Mouse (Mus musculus) limb, embryonic 10.5 days (tissue): ENCODE results near the gene Gm4340. TPM values are rescaled to one million over a fixed set of nuclear protein-coding genes. Genes with fewer than 3 reads are reported as not detected.
"Not testable (repeated sequence)": the region's sequence is repeated elsewhere in the genome, so short reads cannot be mapped to it uniquely, and the experiment has no call there.

Experiments
- DNase-seq: peaks from one replicate; pipeline ENCODE4 v3.0.0-alpha.2; 2017; ENCODE audit warnings: low spot score
- H3K27ac ChIP-seq: fragments of 300-500 bp; sonication (generic); 2 replicates; pipeline ENCODE4 v1.5.1; 2016; ENCODE audit warnings: mild to moderate bottlenecking
- H3K27me3 ChIP-seq: fragments of 300-500 bp; sonication (generic); 2 replicates; pipeline ENCODE4 v1.6.1; 2016; ENCODE audit warnings: low read depth, mild to moderate bottlenecking; ENCODE audit not compliant: poor library complexity, severe bottlenecking
- H3K36me3 ChIP-seq: fragments of 300-500 bp; sonication (generic); 2 replicates; pipeline ENCODE4 v1.6.1; 2016; ENCODE audit warnings: mild to moderate bottlenecking, moderate library complexity
- H3K4me1 ChIP-seq: fragments of 300-500 bp; sonication (generic); 2 replicates; pipeline ENCODE4 v1.6.1; 2016
- H3K4me3 ChIP-seq: fragments of 300-500 bp; sonication (generic); 2 replicates; pipeline ENCODE4 v1.5.1; 2016; ENCODE audit warnings: mild to moderate bottlenecking, moderate library complexity
- H3K9me3 ChIP-seq: fragments of 300-500 bp; sonication (generic); replicated peaks from 2 replicates; pipeline ENCODE4 v1.6.1; 2016; ENCODE audit warnings: mild to moderate bottlenecking
- WGBS: fragments of 180-500 bp; shearing (Covaris S2); methylation state at CpG from one replicate; pipeline ENCODE4 v1.1.7; 2016; 5-methylcytosine and 5-hydroxymethylcytosine counted together
- polyA plus RNA-seq: library from polyadenylated mRNA; unstranded; fragments of >200 nt; fragmentation: Nextera tagmentation; extraction: Ambion mirVana; gene quantifications from 2 replicates; pipeline ENCODE4 v1.2.1, GENCODE M21; 2016

The Gm4340 gene
- polyA plus RNA-seq, result not detected in 2 replicates

GRCm38 (mm10) chr10:104193742-104194141, at the start of gene Gm4340:
Gene Gm4340 (plus strand): TSS chr10:104194042.
- not testable (repeated sequence) for H3K4me1 ChIP-seq, H3K9me3 ChIP-seq, H3K36me3 ChIP-seq, DNase-seq, H3K27me3 ChIP-seq, H3K4me3 ChIP-seq, H3K27ac ChIP-seq
- no CpG with 5 or more reads among the region's 3 CpGs for WGBS

DNA sequence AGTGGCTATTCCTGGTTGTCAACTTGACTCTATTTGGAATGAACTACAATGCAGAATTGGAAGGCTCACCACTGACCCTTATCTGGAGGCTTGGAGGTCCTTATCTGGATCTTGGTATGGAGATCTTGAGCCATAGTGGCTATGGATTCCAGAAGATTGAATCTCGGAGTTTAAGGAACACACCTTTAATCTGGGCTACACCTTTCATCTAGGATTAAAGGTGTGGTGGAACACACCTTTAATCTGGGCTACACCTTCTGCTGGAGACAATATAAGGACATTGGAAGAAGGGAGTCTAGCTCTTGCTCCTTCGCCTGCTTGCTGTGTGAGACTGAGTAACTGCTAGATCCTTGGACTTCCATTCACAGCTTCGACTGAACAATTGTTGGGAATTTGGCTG, 42.6 kb upstream of the Gm4340 start, which contains the start of gene Gm6763:
TSS of gene Gm6763 (plus strand) at position 301 of the 400 bp plus-strand sequence.
- WGBS, result no CpG with 5 or more reads among the region's 3 CpGs
- H3K36me3 ChIP-seq, result not testable (repeated sequence)

GRCm38 (mm10) chr10:104159706-104160105, 34.1 kb upstream of the Gm4340 start, which contains the start of gene Gm8764:
Gene Gm8764 (plus strand): TSS chr10:104160006.
- not testable (repeated sequence) for H3K9me3 ChIP-seq, H3K36me3 ChIP-seq, H3K4me1 ChIP-seq, H3K4me3 ChIP-seq, H3K27ac ChIP-seq, H3K27me3 ChIP-seq, DNase-seq
- no CpG with 5 or more reads among the region's 3 CpGs for WGBS

More for the DNA sequence above, 42.6 kb upstream of the Gm4340 start, which contains the start of gene Gm6763:
- not testable (repeated sequence) for H3K9me3 ChIP-seq, H3K27ac ChIP-seq, H3K4me3 ChIP-seq, DNase-seq, H3K4me1 ChIP-seq, H3K27me3 ChIP-seq

- not testable (repeated sequence) for H3K27me3 ChIP-seq, H3K9me3 ChIP-seq, DNase-seq, H3K27ac ChIP-seq, H3K36me3 ChIP-seq, H3K4me3 ChIP-seq, H3K4me1 ChIP-seq
- no CpG with 5 or more reads among the region's 3 CpGs for WGBS
These were observed 25.6 kb upstream of the Gm4340 start, which contains the start of gene Gm21304 for GRCm38 (mm10) chr10:104168215-104168614. Gene Gm21304 (plus strand): TSS chr10:104168515.

DNA sequence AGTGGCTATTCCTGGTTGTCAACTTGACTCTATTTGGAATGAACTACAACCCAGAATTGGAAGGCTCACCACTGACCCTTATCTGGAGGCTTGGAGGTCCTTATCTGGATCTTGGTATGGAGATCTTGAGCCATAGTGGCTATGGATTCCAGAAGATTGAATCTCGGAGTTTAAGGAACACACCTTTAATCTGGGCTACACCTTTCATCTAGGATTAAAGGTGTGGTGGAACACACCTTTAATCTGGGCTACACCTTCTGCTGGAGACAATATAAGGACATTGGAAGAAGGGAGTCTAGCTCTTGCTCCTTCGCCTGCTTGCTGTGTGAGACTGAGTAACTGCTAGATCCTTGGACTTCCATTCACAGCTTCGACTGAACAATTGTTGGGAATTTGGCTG, 17.1 kb upstream of the Gm4340 start, which contains the start of gene Gm21312:
TSS of gene Gm21312 (plus strand) at position 301 of the 400 bp plus-strand sequence.
- not testable (repeated sequence) for DNase-seq, H3K4me1 ChIP-seq, H3K27me3 ChIP-seq, H3K4me3 ChIP-seq, H3K9me3 ChIP-seq, H3K36me3 ChIP-seq, H3K27ac ChIP-seq
- WGBS, result no CpG with 5 or more reads among the region's 3 CpGs

DNA sequence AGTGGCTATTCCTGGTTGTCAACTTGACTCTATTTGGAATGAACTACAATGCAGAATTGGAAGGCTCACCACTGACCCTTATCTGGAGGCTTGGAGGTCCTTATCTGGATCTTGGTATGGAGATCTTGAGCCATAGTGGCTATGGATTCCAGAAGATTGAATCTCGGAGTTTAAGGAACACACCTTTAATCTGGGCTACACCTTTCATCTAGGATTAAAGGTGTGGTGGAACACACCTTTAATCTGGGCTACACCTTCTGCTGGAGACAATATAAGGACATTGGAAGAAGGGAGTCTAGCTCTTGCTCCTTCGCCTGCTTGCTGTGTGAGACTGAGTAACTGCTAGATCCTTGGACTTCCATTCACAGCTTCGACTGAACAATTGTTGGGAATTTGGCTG, 8.6 kb upstream of the Gm4340 start, which contains the start of gene Gm20765:
TSS of gene Gm20765 (plus strand) at position 301 of the 400 bp plus-strand sequence.
- no CpG with 5 or more reads among the region's 3 CpGs for WGBS
- H3K4me3 ChIP-seq, H3K27me3 ChIP-seq, H3K27ac ChIP-seq, H3K36me3 ChIP-seq, H3K9me3 ChIP-seq, DNase-seq, H3K4me1 ChIP-seq: not testable (repeated sequence)

GRCm38 (mm10) chr10:104209655-104210054, 15.8 kb downstream of the Gm4340 start:
- Histone ChIP-seq H3K4me1 (no peaks in the 10 kb centered on the region), H3K27ac (no peak overlapping the region), H3K27me3 (no peaks in the 10 kb centered on the region), H3K9me3 (no peaks in the 10 kb centered on the region), H3K4me3 (no peak overlapping the region), H3K36me3 (no peaks in the 10 kb centered on the region)
- WGBS, result 85% methylated on average over 1 of the region's 1 CpGs
- DNase-seq, result no peak

- no peak for DNase-seq
- no peak overlapping the region for H3K4me3 ChIP-seq
- no peaks in the 10 kb centered on the region for H3K27me3 ChIP-seq
- H3K27ac ChIP-seq, result no peak overlapping the region
- WGBS, result 65% methylated on average over 3 of the region's 3 CpGs
- no peaks in the 10 kb centered on the region for H3K9me3 ChIP-seq
- H3K36me3 ChIP-seq, result no peaks in the 10 kb centered on the region
- no peaks in the 10 kb centered on the region for H3K4me1 ChIP-seq
These were observed 16.6 kb downstream of the Gm4340 start for GRCm38 (mm10) chr10:104210268-104210990.

GRCm38 (mm10) chr10:104214527-104214926, 20.7 kb downstream of the Gm4340 start:
- Histone ChIP-seq H3K4me1 (no peaks in the 10 kb centered on the region), H3K27me3 (no peaks in the 10 kb centered on the region), H3K27ac (no peak overlapping the region), H3K4me3 (no peak overlapping the region), H3K9me3 (no peaks in the 10 kb centered on the region), H3K36me3 (no peaks in the 10 kb centered on the region)
- 95% methylated on average over 5 of the region's 5 CpGs for WGBS
- no peak for DNase-seq

DNA sequence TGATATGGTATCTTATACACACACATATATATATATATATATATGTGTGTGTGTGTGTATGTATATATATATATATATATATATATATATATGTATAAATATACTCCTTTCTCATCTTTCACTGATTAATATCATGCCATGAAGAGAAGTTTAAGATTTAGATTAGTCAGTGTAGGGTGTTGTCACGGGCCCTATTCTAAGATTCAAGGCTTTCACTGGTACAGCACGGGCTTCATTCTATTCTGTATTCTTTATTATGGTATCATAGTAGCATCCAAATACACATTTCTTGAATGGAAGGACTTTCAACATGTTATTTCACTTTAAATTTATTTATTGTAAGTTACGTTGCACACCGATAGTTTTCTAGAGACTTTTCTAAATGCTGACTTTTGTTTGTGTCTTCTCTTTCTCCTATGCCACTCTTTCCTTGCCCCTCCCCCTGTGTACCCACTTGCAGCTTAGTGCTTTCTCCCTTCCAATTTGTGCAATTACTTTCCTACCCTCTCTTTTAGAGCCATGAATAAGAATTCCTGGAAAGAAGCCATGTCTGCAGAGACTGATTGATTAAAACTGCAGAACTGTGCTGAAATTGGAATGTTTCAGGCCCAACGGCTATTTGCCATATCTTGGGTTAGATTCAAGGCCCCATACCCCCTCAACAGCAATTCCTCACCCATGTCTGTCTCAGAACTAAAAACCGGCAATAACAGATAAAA, 26.6 kb downstream of the Gm4340 start:
- Histone ChIP-seq H3K27ac (no peak overlapping the region), H3K4me1 (no peaks in the 10 kb centered on the region), H3K36me3 (no peaks in the 10 kb centered on the region), H3K27me3 (no peaks in the 10 kb centered on the region), H3K4me3 (no peak overlapping the region), H3K9me3 (no peaks in the 10 kb centered on the region)
- 87% methylated on average over 6 of the region's 6 CpGs for WGBS
- no peak for DNase-seq

Other genes with a start within 250 kb of the Gm4340 start
- gene Gm21293, start 51.1 kb upstream of the Gm4340 start, polyA plus RNA-seq, result not detected in 2 replicates
- gene Gm6763, start 42.5 kb upstream of the Gm4340 start, polyA plus RNA-seq, result not detected in 2 replicates
- gene Gm8764, start 34.0 kb upstream of the Gm4340 start, polyA plus RNA-seq, result not detected in 2 replicates
- not detected in 2 replicates for gene Gm21304, start 25.5 kb upstream of the Gm4340 start, polyA plus RNA-seq
- gene Gm21312, start 17.0 kb upstream of the Gm4340 start, polyA plus RNA-seq, result not detected in 2 replicates
- gene Gm20765, start 8.5 kb upstream of the Gm4340 start, polyA plus RNA-seq, result not detected in 2 replicates